Mouse (Mus musculus) forebrain, embryonic 16.5 days (tissue): ENCODE measurements around the gene Baz2b. TPM values are rescaled to one million over a fixed set of nuclear protein-coding genes. Genes with fewer than 3 reads are reported as not detected.
A peak's percentile ranks its signal among the peaks of the same experiment; 100 is the strongest.

Experiments
- ATAC-seq: fragments of 200-750 bp; cut with Nextera tagmentation; 2 replicates; pipeline ENCODE4 v1.8.0; 2017; ENCODE audit warnings: mild to moderate bottlenecking, moderate library complexity
- H3K27ac ChIP-seq: fragments of 300-500 bp; sonication (generic); 2 replicates; pipeline ENCODE4 v1.5.1; 2014; ENCODE audit warnings: low read length, control low read depth
- H3K27me3 ChIP-seq: fragments of 300-500 bp; sonication (generic); replicated peaks from 2 replicates; pipeline ENCODE4 v1.6.1; 2014; ENCODE audit warnings: low read length; ENCODE audit not compliant: control insufficient read depth, insufficient read depth
- H3K36me3 ChIP-seq: fragments of 300-500 bp; sonication (generic); 2 replicates; pipeline ENCODE4 v1.6.1; 2014; ENCODE audit not compliant: control insufficient read depth, insufficient read depth
- H3K4me1 ChIP-seq: fragments of 300-500 bp; sonication (generic); replicated peaks from 2 replicates; pipeline ENCODE4 v1.6.1; 2014; ENCODE audit warnings: low read length; ENCODE audit not compliant: control insufficient read depth, insufficient read depth
- H3K4me2 ChIP-seq: fragments of 300-500 bp; sonication (generic); 2 replicates; pipeline ENCODE4 v1.6.1; 2014; ENCODE audit warnings: mild to moderate bottlenecking, low read length, control low read depth
- H3K4me3 ChIP-seq: fragments of 300-500 bp; sonication (generic); replicated peaks from 2 replicates; pipeline ENCODE4 v1.5.1; 2014; ENCODE audit warnings: mild to moderate bottlenecking, low read length, control low read depth
- H3K9ac ChIP-seq: fragments of 300-500 bp; sonication (generic); replicated peaks from 2 replicates; pipeline ENCODE4 v1.6.1; 2014; ENCODE audit warnings: low read depth, low read length, control low read depth
- H3K9me3 ChIP-seq: fragments of 300-500 bp; sonication (generic); 2 replicates; pipeline ENCODE4 v1.6.1; 2016; ENCODE audit warnings: low read length; ENCODE audit not compliant: control insufficient read depth
- WGBS: fragments of 180-500 bp; shearing (Covaris S2); extraction: QIAGEN DNeasy Blood & Tissue Kit; methylation state at CpG from one replicate; pipeline ENCODE4 v1.1.7; 2014; 5-methylcytosine and 5-hydroxymethylcytosine counted together
- polyA plus RNA-seq: library from polyadenylated mRNA; unstranded; fragments of >200 nt; fragmentation: Nextera tagmentation; extraction: Ambion mirVana; gene quantifications from 2 replicates; pipeline ENCODE4 v1.2.1, GENCODE M21; 2015

The Baz2b gene
- 64.4 and 70.2 TPM in 2 replicates for polyA plus RNA-seq

- Histone ChIP-seq H3K9ac (peak within 1 kb of the TSS; percentile 91), H3K27me3 (no peaks in the 10 kb centered on the region), H3K27ac (peak within 1 kb of the TSS; percentile 90), H3K4me2 (peak within 1 kb of the TSS; percentile 84), H3K36me3 (no peaks in the 10 kb centered on the region; the same call in none of the 2 replicates), H3K4me1 (peaks cover 34% of the 10 kb centered on the region), H3K4me3 (peak within 1 kb of the TSS; percentile 58), H3K9me3 (no peaks in the 10 kb centered on the region)
- ATAC-seq: peak; percentile 95
- WGBS: under 1% methylated on average over 79 of the region's 109 CpGs
These were observed at the start of gene Baz2b, which contains the start of gene March7 for GRCm38 (mm10) chr2:60209703-60210651. Gene Baz2b, minus strand, starts transcription at chr2:60209839. Gene March7, plus strand, starts transcription at chr2:60209887.

DNA sequence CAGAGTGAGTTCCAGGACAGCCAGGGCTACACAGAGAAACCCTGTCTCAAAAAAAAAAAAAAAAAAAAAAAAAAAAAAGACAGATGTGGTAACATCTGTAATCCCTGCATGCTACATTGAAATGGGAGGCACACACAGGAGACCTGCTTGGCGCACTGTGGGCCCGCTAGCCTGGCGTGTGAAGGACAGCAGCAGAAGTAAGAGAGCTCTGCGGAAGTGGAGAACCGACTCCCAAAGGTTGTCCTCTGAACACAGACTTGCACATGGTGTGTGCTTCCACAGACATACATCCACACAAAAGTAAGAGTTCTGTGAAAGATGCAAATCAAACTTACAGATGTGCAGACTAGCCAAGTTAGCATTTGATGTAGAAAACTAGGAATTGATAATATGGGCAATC is 49.5 kb upstream of the Baz2b start:
- no peak overlapping the region for H3K4me3 ChIP-seq
- no peaks in the 10 kb centered on the region for H3K36me3 ChIP-seq
- no peak overlapping the region for H3K27ac ChIP-seq
- ATAC-seq: no peak
- H3K4me2 ChIP-seq: no peak overlapping the region
- H3K9me3 ChIP-seq: no peaks in the 10 kb centered on the region
- no peak overlapping the region for H3K9ac ChIP-seq
- no peaks in the 10 kb centered on the region for H3K4me1 ChIP-seq
- H3K27me3 ChIP-seq: no peaks in the 10 kb centered on the region
- WGBS: 95% methylated on average over 5 of the region's 5 CpGs

DNA sequence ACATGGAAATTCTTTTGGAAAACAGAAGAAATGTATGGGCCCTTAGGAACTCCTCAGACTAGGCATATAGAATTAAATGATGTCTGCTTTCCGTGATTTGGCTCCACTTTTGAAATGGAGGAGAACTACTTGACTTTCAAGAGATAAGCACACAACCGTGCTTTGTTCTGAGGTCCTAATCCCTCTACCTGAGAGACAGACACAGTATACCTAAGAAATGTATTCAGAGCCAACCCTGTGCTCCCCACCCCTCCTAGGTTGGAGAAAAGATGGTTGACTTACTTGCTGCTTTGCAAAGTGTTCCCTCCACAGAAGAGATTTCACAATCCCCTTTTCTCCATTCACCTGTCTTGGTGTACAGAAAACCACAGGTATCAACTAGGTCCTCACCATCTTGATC is 47.1 kb upstream of the Baz2b start:
- H3K4me3 ChIP-seq: no peak overlapping the region
- no peak overlapping the region for H3K27ac ChIP-seq
- H3K27me3 ChIP-seq: no peaks in the 10 kb centered on the region
- H3K4me1 ChIP-seq: no peaks in the 10 kb centered on the region
- no peaks in the 10 kb centered on the region for H3K36me3 ChIP-seq
- no peak for ATAC-seq
- 75% methylated on average over 2 of the region's 2 CpGs for WGBS
- no peak overlapping the region for H3K4me2 ChIP-seq
- no peak overlapping the region for H3K9ac ChIP-seq
- H3K9me3 ChIP-seq: no peaks in the 10 kb centered on the region

DNA sequence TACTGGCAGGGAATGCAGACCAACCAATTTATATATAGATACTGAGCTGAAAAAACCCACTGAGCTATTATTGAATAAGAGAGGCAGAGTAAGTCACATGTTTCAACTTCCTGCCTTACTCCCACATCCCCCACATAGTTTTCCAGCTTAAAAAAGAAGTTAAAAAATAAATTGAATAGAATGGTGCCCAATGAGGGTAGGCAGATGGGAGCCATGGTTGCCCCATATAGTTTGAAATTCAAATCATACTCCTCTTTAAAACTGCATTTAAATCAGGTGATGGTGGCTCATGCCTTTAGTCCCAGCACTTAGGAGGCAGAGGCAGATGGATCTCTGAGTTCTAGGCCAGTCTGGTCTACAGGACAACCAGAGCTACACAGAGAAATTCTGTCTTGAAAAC is 43.9 kb upstream of the Baz2b start:
- Histone ChIP-seq H3K9ac (no peak overlapping the region), H3K9me3 (no peaks in the 10 kb centered on the region), H3K36me3 (0 out of 2 replicates have a peak, but pooled peaks cover 5% of the 10 kb centered on the region), H3K4me2 (no peak overlapping the region), H3K27ac (no peak overlapping the region), H3K27me3 (no peaks in the 10 kb centered on the region), H3K4me3 (no peak overlapping the region), H3K4me1 (no peaks in the 10 kb centered on the region)
- no peak for ATAC-seq

- WGBS: 82% methylated on average over 4 of the region's 4 CpGs
- H3K4me2 ChIP-seq: no peak overlapping the region
- 0 out of 2 replicates have a peak, but pooled peaks cover 5% of the 10 kb centered on the region for H3K36me3 ChIP-seq
- H3K4me3 ChIP-seq: no peak overlapping the region
- no peak overlapping the region for H3K9ac ChIP-seq
- no peaks in the 10 kb centered on the region for H3K27me3 ChIP-seq
- ATAC-seq: no peak
- H3K9me3 ChIP-seq: no peaks in the 10 kb centered on the region
- H3K4me1 ChIP-seq: no peaks in the 10 kb centered on the region
- no peak overlapping the region for H3K27ac ChIP-seq
These were observed 43.1 kb upstream of the Baz2b start for GRCm38 (mm10) chr2:60252782-60253181.

- no peak for ATAC-seq
- 89% methylated on average over 7 of the region's 7 CpGs for WGBS
These were observed 24.9 kb upstream of the Baz2b start for GRCm38 (mm10) chr2:60234506-60234905.

DNA sequence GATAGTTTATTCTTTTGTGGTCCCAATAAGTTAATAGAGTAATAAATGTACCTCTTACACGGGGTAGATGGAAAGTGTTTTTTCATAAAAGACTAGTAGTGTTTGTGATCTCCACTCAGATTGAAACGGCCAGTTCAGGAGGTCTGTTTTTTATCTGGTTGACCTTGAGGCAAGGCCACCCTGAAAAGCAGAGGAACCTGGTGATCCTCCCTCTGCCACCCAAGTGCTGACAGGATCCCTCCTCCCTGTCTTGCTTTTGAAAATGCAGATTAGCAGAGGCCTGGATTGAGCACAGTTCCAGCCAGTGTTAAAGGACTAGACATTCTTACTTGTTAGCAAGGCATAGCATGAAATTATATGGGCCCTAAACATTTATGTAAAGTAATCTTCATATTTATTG is 23.5 kb upstream of the Baz2b start:
- H3K4me2 ChIP-seq: no peak overlapping the region
- no peak overlapping the region for H3K4me3 ChIP-seq
- no peak for ATAC-seq
- no peaks in the 10 kb centered on the region for H3K9me3 ChIP-seq
- no peaks in the 10 kb centered on the region for H3K27me3 ChIP-seq
- 84% methylated on average over 2 of the region's 2 CpGs for WGBS
- H3K9ac ChIP-seq: no peak overlapping the region
- H3K36me3 ChIP-seq: peaks cover 34% of the 10 kb centered on the region
- H3K4me1 ChIP-seq: no peaks in the 10 kb centered on the region
- H3K27ac ChIP-seq: no peak overlapping the region

More at GRCm38 (mm10) chr2:60234506-60234905, 24.9 kb upstream of the Baz2b start:
- no peak overlapping the region for H3K27ac ChIP-seq
- H3K36me3 ChIP-seq: peaks cover 38% of the 10 kb centered on the region
- H3K4me3 ChIP-seq: no peak overlapping the region
- no peaks in the 10 kb centered on the region for H3K27me3 ChIP-seq
- no peak overlapping the region for H3K9ac ChIP-seq
- H3K9me3 ChIP-seq: no peaks in the 10 kb centered on the region
- no peak overlapping the region for H3K4me2 ChIP-seq
- H3K4me1 ChIP-seq: no peaks in the 10 kb centered on the region

DNA sequence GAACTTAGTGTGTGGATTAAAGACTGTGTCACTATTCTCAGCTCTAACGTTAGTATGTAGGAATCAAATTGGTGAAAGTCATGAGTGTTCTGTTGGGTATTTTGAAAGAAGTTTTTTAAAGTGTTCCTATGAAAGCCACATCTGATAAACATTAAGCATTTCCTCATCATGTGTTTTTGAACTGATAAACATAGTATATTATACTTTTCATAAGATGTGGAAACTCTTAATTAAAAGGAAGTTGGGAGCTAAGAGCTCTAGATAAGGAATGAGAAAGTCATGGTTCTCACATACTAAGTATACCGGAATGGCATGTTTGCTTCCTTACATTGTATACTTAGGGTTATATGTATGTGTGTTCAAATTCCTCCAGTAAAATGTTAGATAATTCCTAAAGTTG is 20.7 kb upstream of the Baz2b start:
- H3K4me1 ChIP-seq: no peaks in the 10 kb centered on the region
- H3K27me3 ChIP-seq: no peaks in the 10 kb centered on the region
- WGBS: 93% methylated on average over 2 of the region's 2 CpGs
- ATAC-seq: no peak
- no peak overlapping the region for H3K27ac ChIP-seq
- H3K4me3 ChIP-seq: no peak overlapping the region
- H3K4me2 ChIP-seq: no peak overlapping the region
- H3K9ac ChIP-seq: no peak overlapping the region
- H3K9me3 ChIP-seq: no peaks in the 10 kb centered on the region
- H3K36me3 ChIP-seq: peaks cover 21% of the 10 kb centered on the region

- H3K4me1 ChIP-seq: no peaks in the 10 kb centered on the region
- peaks cover 11% of the 10 kb centered on the region for H3K36me3 ChIP-seq
- H3K27me3 ChIP-seq: no peaks in the 10 kb centered on the region
- H3K4me2 ChIP-seq: no peak overlapping the region
- 9% methylated on average over 1 of the region's 1 CpGs for WGBS
- no peaks in the 10 kb centered on the region for H3K9me3 ChIP-seq
- no peak overlapping the region for H3K9ac ChIP-seq
- H3K27ac ChIP-seq: no peak overlapping the region
- H3K4me3 ChIP-seq: no peak overlapping the region
- no peak for ATAC-seq
These were observed 18.8 kb upstream of the Baz2b start for GRCm38 (mm10) chr2:60228470-60228869.
